Mouse (Mus musculus): ENCODE measurements at regions not wholly inside any gene's neighbourhood (a gene's known extent, or its start where the extent isn't known, plus 50 kb on each side); places are given as distances from the start of the nearest gene placed in this dataset.
A peak's percentile ranks its signal among the peaks of the same experiment; 100 is the strongest.

DNA sequence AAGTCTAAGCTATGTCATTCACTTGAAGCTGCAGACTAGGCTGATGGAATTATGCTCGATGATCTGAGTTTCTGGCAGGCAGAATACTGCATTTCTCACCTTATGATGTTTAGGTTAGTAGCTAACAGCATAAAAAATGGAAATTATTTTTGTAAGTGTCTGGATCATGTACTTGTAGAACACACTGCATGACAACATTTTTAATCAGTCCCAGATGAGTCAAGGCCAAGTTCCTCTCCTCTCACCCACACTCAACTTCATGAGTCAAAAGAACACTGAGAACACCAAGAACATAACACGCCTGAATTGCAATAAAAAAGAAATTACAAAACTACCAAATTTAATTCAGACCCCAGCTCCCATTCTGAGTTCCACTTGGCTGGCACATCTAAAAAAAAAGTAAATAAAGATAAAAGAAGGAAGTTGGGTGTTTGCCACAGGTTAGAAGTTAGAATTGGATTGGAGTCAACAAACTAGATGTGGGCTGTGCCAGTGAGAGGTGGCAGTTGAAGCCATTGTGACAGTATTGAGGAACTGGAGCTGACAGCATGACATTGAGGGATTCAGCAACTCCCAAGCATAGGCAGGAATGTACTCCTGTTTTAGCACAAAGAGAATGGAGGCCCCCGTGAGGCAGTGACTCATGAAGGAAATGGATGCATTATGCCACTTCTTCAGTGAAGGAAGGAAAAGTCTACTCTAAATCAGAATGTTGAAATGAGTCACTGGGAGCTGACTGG, 222.8 kb upstream of the 4931408C20Rik start:
- H3K27ac ChIP-seq, result peak overlapping the region; percentile 57; the same call in 1 of the 2 replicates
- DNase-seq (ENCODE audit: low spot score in 2 of 2), result peak; percentile 9 to 29
- no peak overlapping the region for H3K4me3 ChIP-seq
- TF ChIP-seq CTCF (conservative IDR thresholded peaks at IDR 0.05), result no peak

DNA sequence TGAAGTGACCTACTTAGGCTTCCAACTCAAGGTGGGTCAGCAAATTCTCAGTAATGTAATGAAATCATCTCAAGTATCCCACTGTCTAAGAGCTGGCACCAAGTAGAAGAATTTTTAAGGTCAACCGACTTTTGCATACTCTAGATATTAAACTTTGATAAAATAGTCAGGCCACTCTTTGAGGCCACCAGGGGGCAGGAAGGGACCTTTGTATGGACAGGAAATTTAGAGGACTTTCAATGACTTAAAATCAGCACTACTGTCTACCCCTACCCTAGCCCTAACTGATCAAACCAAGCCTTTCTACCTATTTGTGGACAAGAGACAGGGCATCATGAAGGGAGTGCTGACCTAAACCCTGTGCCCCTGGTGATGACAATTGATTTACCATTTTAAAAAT, 215.0 kb upstream of the 4931408C20Rik start:
- no peak for DNase-seq (ENCODE audit: low spot score in 2 of 2)
- no peak overlapping the region for H3K4me3 ChIP-seq
- peak; percentile 68 for TF ChIP-seq CTCF (conservative IDR thresholded peaks at IDR 0.05)
- no peak overlapping the region for H3K27ac ChIP-seq

DNA sequence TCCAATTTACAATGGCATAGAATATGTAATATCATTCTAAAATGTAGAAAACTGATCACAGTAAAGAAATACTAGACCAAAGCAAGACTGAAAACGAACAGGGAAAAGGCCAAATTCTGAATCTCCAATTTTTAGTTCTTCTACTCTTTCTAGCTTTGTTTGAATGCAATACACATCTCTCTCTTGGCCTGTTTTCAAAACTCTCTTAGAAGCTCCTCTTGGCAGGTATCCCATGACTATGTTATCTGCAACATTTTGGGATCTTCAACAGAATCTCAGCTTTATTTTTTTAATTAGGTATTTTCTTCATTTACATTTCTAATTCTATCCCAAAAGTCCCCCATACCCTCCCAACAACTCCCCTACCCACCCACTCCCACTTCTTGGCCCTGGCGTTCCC, 170.2 kb upstream of the 4931408C20Rik start:
- TF ChIP-seq CTCF (conservative IDR thresholded peaks at IDR 0.05), result no peak
- Histone ChIP-seq H3K27ac (no peak overlapping the region), H3K4me3 (no peak overlapping the region)
- DNase-seq (ENCODE audit: low spot score in 2 of 2), result no peak

DNA sequence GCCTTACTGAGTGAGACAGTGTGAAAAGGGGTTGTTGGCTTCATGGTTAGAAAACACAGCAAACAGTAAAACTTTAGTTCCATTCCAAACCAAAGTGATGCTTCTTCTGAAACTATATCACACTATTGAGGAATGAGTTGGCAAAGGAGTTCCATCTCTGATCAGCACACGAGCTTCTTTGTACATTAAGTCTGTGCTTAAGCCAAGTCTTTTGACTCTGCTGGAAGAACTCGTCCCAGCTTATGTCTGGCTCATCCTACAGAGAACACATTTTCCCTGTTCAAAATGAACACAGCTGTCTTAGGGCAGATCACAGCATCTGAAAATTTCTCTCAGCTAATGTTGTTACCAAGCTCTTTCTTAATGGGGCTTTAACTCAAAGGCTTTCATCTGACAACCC, 166.5 kb upstream of the 4931408C20Rik start:
- no peak overlapping the region for H3K27ac ChIP-seq
- TF ChIP-seq CTCF (conservative IDR thresholded peaks at IDR 0.05), result no peak
- DNase-seq (ENCODE audit: low spot score in 2 of 2), result peak in 1 of 2 experiments; percentile 17
- H3K4me3 ChIP-seq, result no peak overlapping the region

DNA sequence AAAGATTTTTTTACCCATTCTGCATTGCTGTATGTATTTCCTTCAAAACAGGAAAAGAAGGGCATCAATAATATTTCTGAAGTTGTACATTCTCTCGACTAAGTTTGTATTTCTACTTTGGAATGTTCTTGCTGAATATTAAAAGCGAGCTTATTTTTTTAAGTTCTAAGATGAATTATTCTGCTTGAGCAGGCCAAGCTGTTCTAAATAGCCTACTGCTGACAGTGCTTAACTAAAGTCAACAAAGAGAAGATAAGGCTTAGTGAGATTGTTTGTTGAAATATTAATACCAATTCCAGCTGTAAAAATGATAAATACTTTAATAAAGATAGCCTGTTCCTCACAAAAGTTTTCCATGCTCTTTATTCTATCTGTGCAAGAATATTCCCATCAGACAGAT, 122.0 kb upstream of the 4931408C20Rik start:
- no peak for DNase-seq (ENCODE audit: low spot score in 2 of 2)
- no peak overlapping the region for H3K27ac ChIP-seq
- no peak for TF ChIP-seq CTCF (conservative IDR thresholded peaks at IDR 0.05)
- no peak overlapping the region for H3K4me3 ChIP-seq

DNA sequence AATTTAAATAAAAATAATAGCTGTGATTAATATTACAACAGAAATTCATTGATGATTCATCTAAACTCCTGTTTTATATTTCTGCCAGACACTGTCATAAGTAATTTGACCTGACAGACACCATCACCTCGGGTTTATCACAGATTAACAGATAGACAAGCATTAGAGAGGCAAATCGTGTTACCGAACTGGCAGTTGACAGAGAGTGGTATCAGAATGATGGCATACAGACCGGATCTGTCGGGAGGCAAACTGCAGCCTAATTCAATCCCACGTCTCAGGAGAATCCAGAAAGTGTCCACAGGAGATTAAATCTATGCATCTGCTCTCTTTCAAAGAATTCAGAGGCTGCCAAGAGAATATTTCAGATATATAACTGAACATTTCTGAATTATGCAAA, 77.8 kb upstream of the 4931408C20Rik start:
- TF ChIP-seq CTCF (conservative IDR thresholded peaks at IDR 0.05), result no peak
- DNase-seq (ENCODE audit: low spot score in 2 of 2), result no peak
- Histone ChIP-seq H3K27ac (no peak overlapping the region), H3K4me3 (no peak overlapping the region)
